ENCODE assay signal across 8 mouse cellular contexts in the genomic region with DNA sequence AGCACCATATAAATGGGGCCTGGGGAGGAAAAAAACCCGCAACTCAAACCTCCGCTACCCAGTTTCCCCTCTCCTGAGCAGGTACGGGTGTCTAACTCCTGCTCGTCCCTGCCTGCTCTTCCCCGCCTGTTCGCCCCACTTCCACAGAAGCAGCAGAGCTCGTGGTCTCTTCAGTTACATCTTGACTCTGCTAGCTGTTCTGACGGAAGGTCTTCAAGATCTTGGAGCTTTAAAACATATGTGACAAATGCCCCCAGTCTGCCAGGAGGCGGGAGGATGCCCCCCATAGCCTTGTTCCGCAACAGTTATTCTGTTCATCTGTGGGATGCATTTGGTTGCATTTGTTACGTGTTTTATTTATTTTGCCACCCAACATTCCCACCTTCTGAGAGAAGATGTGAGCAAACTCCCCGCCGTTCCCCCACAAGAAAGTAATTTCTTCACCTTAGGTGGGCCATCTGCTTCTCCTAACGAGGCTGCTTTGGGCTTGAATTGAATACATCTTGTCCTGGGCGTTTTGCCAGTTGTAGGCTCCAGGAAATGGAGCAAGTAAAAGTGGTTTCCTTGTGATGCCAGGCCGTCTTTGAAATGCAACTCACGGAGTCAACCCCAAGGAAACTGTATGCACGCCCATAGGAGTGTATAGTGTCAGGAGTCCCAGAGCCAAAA. TPM values are rescaled to one million over a fixed set of nuclear protein-coding genes. Genes with fewer than 3 reads are reported as not detected.
DNase-seq lines count a peak whose midpoint lies in the region; ATAC-seq lines count a peak whose summit lies in the region.

No protein-coding gene starts in this region.

- H3K9ac ChIP-seq in neural tube, embryonic 13.5 days, result no peak overlapping the region
- H3K9ac ChIP-seq in hindbrain, embryonic 16.5 days (ENCODE audit: low read depth, low read length), result no peak overlapping the region

- H3K27ac ChIP-seq in neural tube, embryonic 13.5 days (replicated peaks), result peak overlapping the region; percentile 23; the same call in 1 of the 2 replicates
- H3K27ac ChIP-seq in hindbrain, embryonic 16.5 days (ENCODE audit: low read depth, low read length), result 0 out of 2 replicates have a peak overlapping the region, but pooled peaks have one; percentile 9

- H3K27me3 ChIP-seq in neural tube, embryonic 13.5 days, result no peaks in the 10 kb centered on the region
- no peaks in the 10 kb centered on the region for H3K27me3 ChIP-seq in hindbrain, embryonic 16.5 days (replicated peaks; ENCODE audit: control insufficient read depth, insufficient read depth, low read length)

- no peaks in the 10 kb centered on the region for H3K9me3 ChIP-seq in neural tube, embryonic 13.5 days
- H3K9me3 ChIP-seq in hindbrain, embryonic 16.5 days (ENCODE audit: control insufficient read depth, low read length), result no peaks in the 10 kb centered on the region

- no peaks in the 10 kb centered on the region for H3K36me3 ChIP-seq in neural tube, embryonic 13.5 days
- no peaks in the 10 kb centered on the region for H3K36me3 ChIP-seq in hindbrain, embryonic 16.5 days (ENCODE audit: control insufficient read depth, insufficient read depth, low read length)

- H3K4me3 ChIP-seq in neural tube, embryonic 13.5 days, result no peak overlapping the region
- H3K4me3 ChIP-seq in hindbrain, embryonic 16.5 days (ENCODE audit: low read length), result no peak overlapping the region

- WGBS in neural tube, embryonic 13.5 days, result 53% methylated on average over 18 of the region's 18 CpGs
- 47% methylated on average over 18 of the region's 18 CpGs for WGBS in hindbrain, embryonic 16.5 days

- peak; percentile 61 for ATAC-seq in neural tube, embryonic 13.5 days (ENCODE audit: low read depth)
- peak; percentile 86 for ATAC-seq in hindbrain, embryonic 16.5 days

- 0 out of 2 replicates have a peak overlapping the region, but pooled peaks have one; percentile 5 for H3K4me2 ChIP-seq in neural tube, embryonic 13.5 days
- peak overlapping the region; percentile 6 for H3K4me2 ChIP-seq in hindbrain, embryonic 16.5 days (ENCODE audit: low read length)

- DNase-seq in adrenal gland, postnatal 36 days, result peak; percentile 8 to 10
- no peak for DNase-seq in adrenal gland, adult 2 months
- DNase-seq in neural tube, embryonic 10.5 days (ENCODE audit: extremely low spot score, low spot score), result no peak
- peak; percentile 17 for DNase-seq in lung, postnatal 36 days
- no peak for DNase-seq in heart, adult 9 months (ENCODE audit: low spot score in 2 of 2)
- no peak for DNase-seq in spleen, postnatal 10 days (ENCODE audit: low spot score in 2 of 2)

- H3K4me1 ChIP-seq in neural tube, embryonic 13.5 days (replicated peaks), result peaks cover 11% of the 10 kb centered on the region; the same call in 1 of the 2 replicates
- peaks cover 5% of the 10 kb centered on the region for H3K4me1 ChIP-seq in hindbrain, embryonic 16.5 days (ENCODE audit: control insufficient read depth, insufficient read depth, low read depth, low read length)

RNA-seq across cellular contexts. Expression of gene Scrg1, which starts 19.8 kb away (rescaled TPM):
- total RNA-seq in adrenal gland, postnatal 36 days (2021), result under 1 TPM in 1 of 2 experiments, not detected in 1; 0.46 TPM
- total RNA-seq in adrenal gland, adult 2 months (2021), result under 1 TPM in 1 of 2 experiments, not detected in 1; 0.45 TPM
- polyA plus RNA-seq in adrenal gland, adult 2 months (2012; rRNA removed), result 0.22 TPM in 1 of 2 replicates, not detected in the other
- 2.3 and 2.9 TPM in 2 replicates for polyA plus RNA-seq in neural tube, embryonic 13.5 days (2015; fragmentation: Nextera tagmentation; extraction: Ambion mirVana)
- polyA plus RNA-seq in hindbrain, embryonic 16.5 days (2015; fragmentation: Nextera tagmentation; extraction: Ambion mirVana), result 13.7 and 24.4 TPM in 2 replicates

RNA-seq across cellular contexts. Expression of gene Sap30, which starts 51.8 kb away (rescaled TPM):
- total RNA-seq in adrenal gland, postnatal 36 days (2021), result 10 to 100 TPM; 11.2 to 12.4 TPM
- 10 to 100 TPM; 13.3 to 13.7 TPM for total RNA-seq in adrenal gland, adult 2 months (2021)
- 8.9 and 12.9 TPM in 2 replicates for polyA plus RNA-seq in adrenal gland, adult 2 months (2012; rRNA removed)
- polyA plus RNA-seq in neural tube, embryonic 13.5 days (2015; fragmentation: Nextera tagmentation; extraction: Ambion mirVana), result 50.6 and 51.0 TPM in 2 replicates
- polyA plus RNA-seq in hindbrain, embryonic 16.5 days (2015; fragmentation: Nextera tagmentation; extraction: Ambion mirVana), result 20.7 and 22.9 TPM in 2 replicates

Comparison
In these comparisons a context has a peak if more than half of its experiments do, and no peak if none do; other contexts are left out.
1. DNase-seq: peak in adrenal gland, postnatal 36 days (2 of 2) and lung, postnatal 36 days (single experiment); none in adrenal gland, adult 2 months (single experiment), neural tube, embryonic 10.5 days (single experiment), heart, adult 9 months (0 of 2) and spleen, postnatal 10 days (0 of 2).